Mouse (Mus musculus) C2C12 (cell line): Measurements from ENCODE around the gene Lrrc75b.

ENCODE experiments used
- CEBPB ChIP-seq: IDR thresholded peaks from one replicate; pipeline ENCODE4 v1.6.1; 2011; ENCODE audit warnings: low read depth, mild to moderate bottlenecking, control low read depth, moderate library complexity
- CTCF ChIP-seq: IDR thresholded peaks from one replicate; pipeline ENCODE4 v1.5.1; 2011; ENCODE audit not compliant: control insufficient read depth, insufficient read depth, insufficient read length
- MYOD1 ChIP-seq: IDR thresholded peaks from one replicate; pipeline ENCODE4 v1.6.1; 2011; ENCODE audit warnings: low read depth; ENCODE audit not compliant: control insufficient read depth, insufficient read length
- MYOG ChIP-seq: IDR thresholded peaks from one replicate; pipeline ENCODE4 v1.6.1; 2011; ENCODE audit not compliant: control insufficient read depth, insufficient read length; ENCODE audit errors: extremely low read depth

DNA sequence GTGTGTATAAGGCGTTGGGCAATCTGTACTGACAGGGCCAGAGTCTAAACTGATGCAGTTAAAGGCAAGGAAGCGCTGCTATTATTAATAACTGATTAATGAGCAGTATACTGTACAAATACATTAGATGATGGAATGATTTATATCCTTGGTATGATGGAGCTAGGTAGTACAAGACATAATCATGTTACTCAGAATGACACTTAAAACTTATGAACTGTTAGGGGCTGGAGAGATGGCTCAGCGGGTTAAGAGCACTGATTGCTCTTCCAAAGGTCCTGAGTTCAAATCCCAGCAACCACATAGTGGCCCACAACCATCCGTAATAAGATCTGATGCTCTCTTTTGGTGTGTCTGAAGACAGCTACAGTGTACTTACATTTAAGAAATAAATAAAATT lies 47.1 kb upstream of the Lrrc75b start:
- TF ChIP-seq CTCF (no peak), MYOG (no peak), CEBPB (no peak), MYOD1 (no peak)
